Mouse (Mus musculus): ENCODE data around the gene Cpox.
"Not testable (repeated sequence)": the region's sequence is repeated elsewhere in the genome, so short reads cannot be mapped to it uniquely, and the experiment has no call there.

Cpox gene

DNA sequence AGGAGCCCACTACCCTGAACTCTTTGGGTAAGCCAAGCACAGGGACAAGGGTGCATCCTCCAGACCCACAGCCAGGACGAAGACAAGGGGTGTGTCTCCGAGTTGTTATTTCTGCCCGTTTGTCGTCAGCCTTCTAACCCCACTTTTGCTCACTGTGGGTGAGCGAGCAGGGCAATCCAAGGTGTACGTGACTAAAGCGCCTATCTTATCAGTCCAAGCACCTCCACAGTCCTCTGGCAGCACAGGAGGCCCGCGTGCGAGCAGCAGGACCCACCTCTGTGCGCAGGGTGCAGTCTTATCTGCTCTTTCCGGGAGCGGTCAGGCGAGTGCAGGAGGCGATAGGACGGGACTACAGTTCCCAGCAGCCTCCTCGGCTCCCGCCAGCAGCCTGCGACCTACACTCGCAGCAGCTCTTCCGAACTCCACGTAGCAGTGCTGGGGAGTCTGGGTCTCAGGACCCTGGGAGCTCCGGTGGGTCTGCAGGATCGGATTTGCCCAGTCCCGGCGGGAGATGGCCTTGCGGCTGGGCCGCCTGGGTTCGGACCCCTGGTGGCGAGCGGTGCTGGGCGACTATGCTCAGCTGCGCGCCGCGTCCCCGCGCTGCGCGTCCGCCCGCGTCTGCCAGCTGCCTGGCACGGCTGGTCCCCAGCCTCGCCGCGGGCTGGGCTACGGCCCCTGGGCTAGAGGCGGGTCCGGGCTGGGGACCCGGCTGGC, at the start of gene Cpox:
Cpox (plus strand) TSS at position 376 of the 714 bp plus-strand sequence.
- DNase-seq (ENCODE audit: low spot score in 2 of 2), result peak; percentile 46 to 52

DNA sequence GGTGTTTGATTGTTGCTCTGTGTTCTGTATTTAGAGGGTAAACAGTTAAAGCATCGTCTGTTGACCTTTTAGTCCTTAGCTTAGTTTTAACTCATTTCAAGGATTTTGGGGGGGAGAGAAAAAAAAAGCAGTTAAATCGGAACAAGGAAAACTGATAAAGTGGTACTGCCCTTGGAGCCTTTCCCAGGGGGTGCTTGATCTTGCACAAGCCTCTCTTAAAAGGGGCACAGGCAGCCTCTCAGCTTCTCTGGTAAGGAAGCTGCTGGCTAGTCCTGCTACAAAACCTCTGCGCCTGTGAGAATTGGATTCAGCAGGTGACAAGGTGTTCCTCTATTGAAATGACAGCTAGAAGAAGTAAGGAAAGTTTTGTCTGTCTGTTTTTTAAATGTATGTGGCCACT, 47.7 kb upstream of the Cpox start:
- no peak for DNase-seq (ENCODE audit: low spot score in 2 of 2)

DNA sequence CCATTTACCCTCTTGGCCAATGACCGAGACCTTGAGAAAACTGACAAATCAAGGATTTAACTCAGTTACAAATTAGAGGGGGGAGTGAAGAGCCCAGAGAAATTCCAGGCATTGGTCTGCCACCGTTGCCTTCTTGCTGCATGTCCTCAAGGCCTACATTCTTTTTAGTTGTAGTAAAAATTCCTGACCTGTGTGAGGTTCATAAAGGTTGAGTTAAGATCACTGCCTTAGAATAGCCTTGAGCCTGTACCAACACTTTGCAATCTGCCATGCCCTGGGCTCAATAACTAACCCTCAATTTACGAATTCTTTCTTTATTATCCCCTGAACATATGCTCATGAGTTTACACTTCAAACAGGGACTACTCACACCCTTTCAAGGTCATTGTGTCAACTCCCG, 47.0 kb upstream of the Cpox start:
- DNase-seq (ENCODE audit: low spot score in 2 of 2), result no peak

DNA sequence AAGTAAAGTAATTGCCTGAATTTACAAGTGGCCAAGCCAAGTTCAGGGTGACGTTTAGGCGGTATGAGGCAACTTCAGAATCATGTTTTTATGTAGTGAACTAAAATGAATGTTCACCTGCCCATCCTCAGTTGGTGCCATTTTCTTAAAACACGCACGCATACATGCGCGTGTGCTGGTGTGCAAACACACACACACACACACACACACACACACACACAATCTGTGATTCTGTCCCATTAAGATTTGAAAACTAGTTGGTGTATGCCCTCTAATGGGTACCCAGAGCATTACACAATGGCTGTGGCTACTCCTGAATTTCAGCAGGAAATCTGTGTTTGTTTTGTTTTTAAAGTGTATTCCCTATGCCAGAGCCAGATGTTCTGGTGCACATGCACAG, 46.1 kb upstream of the Cpox start:
- peak; percentile 16 to 29 for DNase-seq (ENCODE audit: low spot score in 2 of 2)

DNA sequence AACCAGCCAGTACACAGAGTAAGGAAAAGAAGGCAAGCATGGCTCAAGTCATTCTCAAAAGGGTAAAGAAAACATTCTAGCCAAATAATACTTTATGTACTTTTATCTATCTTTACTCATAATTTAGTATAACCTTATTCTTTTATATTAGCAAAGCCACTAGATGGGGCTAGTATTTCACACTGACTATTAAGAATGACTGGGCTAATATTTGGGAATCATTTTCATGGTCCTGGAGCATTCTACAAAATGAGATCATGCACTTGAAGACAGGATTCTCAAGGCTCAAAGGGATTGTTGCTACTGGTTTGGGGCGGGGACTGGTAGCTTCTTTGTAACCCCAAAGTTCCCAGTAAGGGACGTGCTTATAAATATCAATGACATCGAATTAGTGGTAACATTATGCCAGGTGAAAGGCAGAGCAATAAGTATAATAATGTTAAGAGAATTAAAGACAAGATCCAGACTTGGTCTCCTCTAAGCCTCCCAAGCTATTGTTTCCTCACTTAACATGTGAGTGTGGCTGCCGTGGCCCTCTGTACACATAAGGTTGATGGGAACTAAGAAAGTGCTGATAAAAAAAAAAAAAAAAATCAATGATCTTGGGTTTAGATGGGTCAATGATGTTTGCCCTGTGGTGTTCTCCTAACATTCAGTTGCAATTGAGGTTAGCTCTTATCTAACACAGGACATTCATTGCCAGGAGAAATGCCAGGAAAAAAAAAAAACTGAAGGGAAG, 42.3 kb upstream of the Cpox start:
- DNase-seq (ENCODE audit: low spot score in 2 of 2), result no peak

DNA sequence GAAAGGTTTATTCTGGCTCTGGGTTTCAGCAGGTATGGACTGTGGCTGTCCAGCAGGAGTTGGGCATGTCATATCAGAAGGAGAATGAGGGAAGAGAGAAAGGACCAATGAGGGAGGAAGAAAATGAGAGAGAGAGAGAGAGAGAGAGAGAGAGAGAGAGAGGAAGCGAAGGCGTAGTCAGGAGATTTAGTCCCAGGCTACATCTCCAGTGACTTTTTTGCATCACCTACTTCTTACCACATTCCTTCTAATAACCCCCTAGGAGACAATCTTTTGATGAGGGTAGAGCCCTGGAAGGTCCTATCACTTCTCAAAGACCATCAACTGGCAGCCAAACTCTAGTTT, 41.8 kb upstream of the Cpox start:
- DNase-seq (ENCODE audit: low spot score in 2 of 2), result no peak

DNA sequence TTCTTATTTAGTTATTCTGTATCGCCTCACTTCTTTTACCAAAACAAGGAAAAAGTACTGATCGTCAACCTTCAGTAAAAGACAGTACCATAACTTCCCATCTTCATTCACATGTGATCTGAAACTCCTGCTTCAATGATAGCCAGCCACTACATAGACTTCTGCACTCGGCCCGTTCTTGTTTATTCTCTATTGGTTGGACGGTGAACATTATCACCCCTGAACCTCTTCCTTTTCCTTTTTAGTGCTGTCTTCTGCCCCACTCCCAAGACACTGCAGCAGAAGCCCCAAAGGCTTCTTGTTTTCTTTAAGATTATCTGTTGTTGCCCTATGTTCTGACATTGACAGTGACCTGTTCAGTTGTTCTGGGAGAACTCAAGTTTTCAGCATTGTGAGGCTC, 41.1 kb upstream of the Cpox start:
- DNase-seq (ENCODE audit: low spot score in 2 of 2), result no peak

DNA sequence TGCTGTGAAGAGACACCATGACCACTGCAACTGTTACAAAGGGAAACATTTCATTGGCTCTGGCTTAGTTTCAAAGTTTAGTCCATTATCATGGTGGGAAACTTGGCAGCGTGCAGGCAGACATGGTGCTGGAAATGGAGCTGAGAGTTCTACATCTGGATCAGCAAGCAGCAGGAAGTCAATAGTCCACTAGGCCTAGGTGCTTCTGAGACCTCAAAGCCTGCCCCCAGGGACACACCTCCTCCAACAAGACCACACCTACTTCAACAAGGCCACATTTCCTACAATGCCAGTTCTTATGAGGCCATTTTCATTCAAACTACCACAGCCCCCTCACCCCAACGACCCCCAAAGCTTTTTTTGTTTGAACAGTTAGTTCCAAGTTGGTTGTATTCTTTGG, 40.4 kb upstream of the Cpox start:
- no peak for DNase-seq (ENCODE audit: low spot score in 2 of 2)

DNA sequence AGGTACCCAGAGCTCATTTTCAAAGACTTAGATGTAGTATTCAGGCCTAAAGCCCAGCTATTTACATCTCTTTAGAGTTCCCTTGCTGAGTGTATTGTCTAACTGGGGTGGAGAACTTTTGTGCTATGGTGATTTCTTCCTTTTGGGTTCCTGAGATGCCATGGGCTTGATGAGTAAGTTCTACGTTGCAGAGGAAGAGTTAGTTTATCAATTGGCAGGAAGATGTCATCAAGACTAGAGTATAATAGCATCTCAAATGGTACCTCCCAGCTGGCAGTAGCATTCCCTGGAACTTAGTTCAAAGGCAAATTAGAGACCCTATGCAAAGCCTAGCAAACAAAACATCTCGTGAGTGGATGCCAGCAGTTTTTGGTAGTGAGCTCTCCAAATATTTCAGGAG, 34.2 kb upstream of the Cpox start:
- no peak for DNase-seq (ENCODE audit: low spot score in 2 of 2)

DNA sequence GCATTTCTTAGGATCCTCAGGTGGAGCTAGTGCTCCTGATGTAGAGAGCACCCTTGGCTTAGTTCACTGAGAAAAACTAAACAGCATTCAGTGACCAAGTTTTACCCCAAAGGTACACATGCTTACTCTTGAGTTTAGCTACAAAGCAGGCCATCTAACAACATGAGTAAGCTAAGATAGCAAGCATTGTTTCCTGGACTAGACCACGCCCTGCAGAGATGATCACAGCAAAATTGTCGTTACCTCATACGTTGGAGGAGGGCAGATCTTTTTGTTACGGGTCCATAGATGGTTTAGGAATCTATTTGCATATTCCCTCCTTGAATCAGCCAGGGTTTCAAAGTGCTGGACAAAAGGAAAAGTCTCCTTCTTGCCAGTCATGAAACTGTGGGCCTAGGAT, 32.6 kb upstream of the Cpox start:
- no peak for DNase-seq (ENCODE audit: low spot score in 2 of 2)

DNA sequence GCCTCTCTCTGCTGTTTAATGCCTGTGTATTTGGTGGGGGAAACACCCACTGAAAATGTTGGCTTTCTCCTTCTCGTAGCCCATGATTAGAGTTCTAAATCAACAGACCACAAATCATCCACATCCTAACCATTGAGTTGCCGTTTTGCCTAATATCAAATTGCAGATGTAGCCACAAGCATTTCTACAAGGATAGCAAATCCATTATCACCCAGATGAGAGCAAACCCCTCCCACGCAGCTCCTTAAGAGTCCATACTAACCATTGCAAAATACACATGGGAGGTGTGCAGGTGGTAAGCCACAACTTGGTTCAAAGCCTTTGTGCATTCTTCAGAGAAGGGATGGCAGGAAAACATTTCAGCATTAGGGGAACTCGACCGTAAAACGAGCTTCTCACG, 32.1 kb upstream of the Cpox start:
- no peak for DNase-seq (ENCODE audit: low spot score in 2 of 2)

DNA sequence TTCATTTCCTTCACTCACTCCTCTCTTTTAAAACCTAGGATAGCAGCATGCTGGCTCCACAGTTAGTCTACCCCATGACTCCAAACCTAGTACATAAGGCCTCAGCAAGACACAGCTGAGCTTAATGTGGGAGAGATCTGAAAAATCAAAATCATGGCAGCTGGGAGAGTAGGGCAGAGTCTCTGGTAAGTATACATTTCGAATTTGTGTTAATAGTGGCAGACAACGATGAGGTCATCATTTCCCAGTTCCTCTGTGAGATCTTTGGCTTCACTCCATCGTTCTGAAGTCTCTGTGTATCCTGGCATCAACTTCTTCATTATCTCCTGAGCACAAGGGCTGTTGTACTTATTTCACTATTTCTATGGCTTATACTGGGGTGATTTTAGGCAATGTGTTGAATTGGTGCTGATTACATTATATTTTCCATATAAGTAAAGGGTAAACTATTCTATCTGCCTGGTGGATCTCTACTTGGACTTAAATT, 31.4 kb upstream of the Cpox start, which contains the start of gene E330017A01Rik:
E330017A01Rik (minus strand) TSS at position 51 of the 487 bp plus-strand sequence.
- DNase-seq (ENCODE audit: low spot score in 2 of 2), result no peak

DNA sequence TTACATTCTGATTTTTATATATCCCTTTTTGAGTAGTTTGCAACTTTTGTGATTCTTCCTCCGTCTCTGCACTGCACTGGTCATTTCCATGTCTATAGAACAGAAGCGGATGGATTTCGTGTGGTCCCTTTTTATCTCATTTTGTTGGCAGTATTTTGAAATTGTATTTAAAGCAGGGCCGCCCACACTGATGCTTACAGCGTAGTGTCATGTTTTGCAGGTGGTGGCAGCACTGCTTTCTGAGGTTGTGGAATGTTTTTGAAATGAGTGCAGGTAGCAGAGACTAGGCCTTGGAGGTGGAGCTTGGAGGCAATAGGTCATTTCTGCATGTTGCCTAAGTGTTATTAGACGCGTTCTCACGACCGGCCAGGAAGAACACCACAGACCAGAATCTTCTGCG, 20.1 kb upstream of the Cpox start:
- DNase-seq (ENCODE audit: low spot score in 2 of 2), result no peak

DNA sequence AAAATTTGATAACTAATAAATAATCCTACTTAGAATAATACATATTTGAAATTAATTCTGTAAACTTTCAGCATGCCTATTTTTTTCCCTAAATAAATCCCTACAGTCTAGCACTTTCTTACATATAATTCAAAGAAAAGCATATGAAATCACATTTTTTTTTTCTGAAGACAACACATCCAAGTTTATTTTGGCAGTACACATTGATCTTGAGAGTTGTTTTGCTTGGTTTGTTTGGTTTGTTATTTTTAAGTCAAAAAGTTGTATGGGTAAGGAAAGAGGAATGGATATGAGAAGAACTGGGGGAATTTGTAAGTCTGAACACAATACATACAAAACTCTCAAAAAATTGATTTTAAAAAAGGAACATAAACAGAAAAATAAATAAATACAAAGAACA, 14.3 kb upstream of the Cpox start:
- no peak for DNase-seq (ENCODE audit: low spot score in 2 of 2)

DNA sequence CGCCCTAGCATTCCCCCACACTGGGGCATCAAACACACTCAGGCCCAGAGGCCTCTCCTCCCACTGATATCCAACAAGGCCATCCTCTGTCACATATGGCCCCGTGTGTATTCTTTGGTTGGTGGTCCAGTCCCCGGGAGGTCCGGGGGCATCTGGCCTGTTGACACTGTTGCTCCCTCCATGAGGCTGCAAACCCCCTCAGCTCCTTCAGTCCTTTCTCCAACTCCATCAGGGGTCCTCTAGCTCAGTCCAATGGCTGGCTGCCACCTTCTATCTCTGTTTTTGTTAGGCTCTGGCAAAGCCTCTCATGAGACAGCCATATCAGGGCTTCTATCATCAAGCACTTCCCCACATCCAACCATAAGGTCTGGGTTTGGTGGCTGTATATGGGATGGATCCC, 13.6 kb upstream of the Cpox start:
- no peak for DNase-seq (ENCODE audit: low spot score in 2 of 2)

DNA sequence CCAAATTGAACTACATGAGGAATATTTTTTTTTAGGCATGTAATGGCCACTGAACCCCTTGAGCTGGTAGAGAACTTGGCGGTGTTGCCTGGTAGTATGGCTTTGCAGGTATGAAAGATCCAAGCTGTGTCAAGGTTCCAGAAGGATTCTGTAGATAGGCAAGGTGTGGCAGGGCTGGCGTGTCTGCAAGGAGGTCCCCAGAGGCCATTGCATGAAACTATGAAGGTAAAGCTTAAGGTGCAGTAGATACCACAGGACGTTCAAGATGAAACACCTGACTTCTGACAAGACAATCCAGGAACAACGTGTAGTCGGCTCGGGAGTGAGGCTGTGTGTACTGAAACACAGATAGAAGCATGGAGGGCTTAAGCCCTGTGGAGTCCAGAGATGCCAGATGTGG, 11.4 kb upstream of the Cpox start:
- no peak for DNase-seq (ENCODE audit: low spot score in 2 of 2)

DNA sequence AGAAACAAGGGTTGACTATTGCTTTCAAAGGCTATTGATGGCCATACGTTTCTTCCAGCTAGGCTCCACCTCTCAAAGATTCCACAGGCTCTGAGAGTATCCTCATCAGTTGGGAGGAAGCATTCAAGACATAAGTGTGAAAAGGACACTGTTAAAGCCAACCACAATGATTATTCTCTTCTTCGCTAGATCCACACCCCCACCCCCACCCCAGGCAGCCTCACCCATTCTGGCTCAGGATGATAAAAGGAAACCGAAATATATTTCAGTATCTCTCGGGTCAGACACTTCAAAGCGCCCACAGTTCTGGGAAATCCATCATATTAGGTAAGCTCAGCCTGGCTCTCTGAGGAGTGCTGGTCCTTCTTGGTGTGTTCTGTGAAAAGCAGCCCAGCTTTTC, 8.3 kb upstream of the Cpox start:
- no peak for DNase-seq (ENCODE audit: low spot score in 2 of 2)

DNA sequence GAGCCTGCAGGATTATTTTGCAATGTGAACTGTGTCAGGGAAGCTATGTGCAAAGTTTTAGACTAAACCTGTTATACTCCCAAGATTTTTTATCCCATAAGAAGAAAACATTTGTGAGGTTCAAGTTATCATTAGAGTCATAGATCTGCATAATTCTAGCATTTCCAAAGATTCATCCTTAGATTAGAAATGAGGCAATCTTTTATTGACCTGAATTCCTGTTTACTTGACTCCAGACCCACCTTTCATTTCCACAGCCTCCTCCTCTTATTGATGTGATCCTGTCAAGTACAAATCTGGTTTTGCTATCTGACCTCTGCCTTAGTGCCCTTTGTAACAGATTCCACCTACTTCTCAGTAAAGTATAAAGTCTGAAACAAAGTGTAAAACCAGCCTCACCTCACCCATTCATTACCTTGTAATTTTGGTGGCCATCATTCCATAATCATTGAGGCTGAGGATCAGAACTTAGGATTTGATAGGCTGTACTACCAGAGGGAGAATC, 7.8 kb upstream of the Cpox start:
- DNase-seq (ENCODE audit: low spot score in 2 of 2), result no peak

DNA sequence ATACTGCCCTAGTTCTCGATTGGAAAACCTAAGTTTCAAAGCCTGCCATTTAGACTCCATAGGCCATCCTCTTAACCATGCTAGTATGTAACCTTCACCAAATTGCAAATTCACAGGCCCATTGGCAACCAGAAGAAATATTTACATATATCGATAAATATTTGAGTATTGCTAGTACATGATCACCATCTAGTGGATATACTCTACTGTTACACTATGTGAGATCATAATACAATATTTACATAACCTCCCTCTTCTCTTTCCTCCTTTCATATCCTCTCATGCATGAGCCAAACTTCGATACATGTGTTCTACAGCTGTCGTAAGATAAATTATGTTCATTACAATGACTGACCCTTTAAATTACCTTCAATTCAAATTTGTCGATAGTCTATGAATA, 7.1 kb upstream of the Cpox start:
- no peak for DNase-seq (ENCODE audit: low spot score in 2 of 2)

DNA sequence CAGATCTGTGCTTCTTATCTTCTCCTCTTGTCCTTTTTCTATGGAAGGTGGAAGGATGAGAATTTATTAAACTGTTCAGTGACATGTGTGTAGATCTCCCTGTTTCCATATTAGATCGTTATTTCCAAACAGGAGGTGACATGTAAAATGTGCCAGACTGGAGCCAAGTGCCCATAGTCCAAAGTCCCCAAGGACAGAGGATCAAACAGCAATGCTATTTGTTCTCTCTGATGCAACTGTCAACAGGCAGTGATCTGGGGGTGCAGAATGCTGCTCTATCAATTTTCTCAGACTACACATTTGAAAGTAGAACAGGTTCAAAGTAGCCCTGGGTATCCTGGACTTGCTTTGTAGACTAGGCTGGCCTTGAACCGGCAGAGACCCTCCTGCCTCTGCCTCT, 6.3 kb upstream of the Cpox start:
- DNase-seq (ENCODE audit: low spot score in 2 of 2), result no peak

DNA sequence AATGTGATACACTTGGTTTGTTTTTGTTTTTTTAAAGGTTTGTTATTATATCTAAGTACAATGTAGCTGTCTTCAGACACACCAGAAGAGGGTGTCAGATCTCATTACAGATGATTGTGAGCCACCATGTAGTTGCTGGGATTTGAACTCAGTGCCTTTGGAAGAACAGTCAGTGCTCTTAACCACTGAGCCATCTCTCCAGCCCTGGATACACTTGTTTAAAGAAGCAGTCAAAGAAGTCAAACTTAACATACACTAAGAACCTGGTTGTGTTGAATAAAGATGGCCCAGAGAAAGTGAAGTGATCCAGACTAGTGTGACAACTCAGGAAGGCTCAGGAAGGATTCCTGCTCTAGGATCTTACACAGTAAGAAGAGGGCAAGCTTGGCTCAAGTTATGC, 5.0 kb upstream of the Cpox start:
- DNase-seq (ENCODE audit: low spot score in 2 of 2), result not testable (repeated sequence)

DNA sequence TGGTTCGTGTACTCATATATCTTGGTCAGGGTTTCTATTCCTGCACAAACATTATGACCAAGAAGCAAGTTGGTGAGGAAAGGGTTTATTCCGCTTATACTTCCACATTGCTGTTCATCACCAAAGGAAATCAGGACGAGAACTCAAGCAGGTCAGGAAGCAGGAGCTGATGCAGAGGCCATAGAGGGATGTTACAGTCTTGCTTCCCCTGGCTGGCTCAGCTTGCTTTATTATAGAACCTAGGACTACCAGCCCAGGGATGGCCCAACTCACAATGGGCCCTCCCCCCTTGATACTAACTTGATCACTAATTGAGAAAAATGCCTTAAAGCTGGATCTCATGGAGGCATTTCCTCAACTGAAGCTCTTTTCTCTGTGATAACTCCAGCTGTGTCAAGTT, 3.4 kb upstream of the Cpox start:
- not testable (repeated sequence) for DNase-seq (ENCODE audit: low spot score in 2 of 2)

DNA sequence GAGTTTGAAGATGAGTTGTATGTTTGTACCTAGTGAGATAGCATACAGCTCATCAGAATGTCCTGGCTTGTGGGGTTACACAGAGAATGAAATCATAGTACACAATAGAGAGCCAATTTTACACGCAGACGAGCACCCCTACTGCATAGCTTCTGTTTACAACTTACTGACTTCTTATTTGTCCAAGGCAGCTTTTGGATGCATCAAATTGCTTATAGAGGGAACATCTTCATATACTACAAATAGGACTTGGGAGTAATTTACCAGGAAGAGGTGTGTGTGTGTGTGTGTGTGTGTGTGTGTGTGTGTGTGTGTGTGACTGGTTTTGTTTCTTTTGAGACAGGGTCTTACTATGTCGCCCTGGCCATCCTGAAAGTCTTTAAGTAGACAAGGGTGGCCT, 1.5 kb upstream of the Cpox start:
- no peak for DNase-seq (ENCODE audit: low spot score in 2 of 2)

Data from natural killer cell, adult 2 months (primary cell).